Mouse (Mus musculus): ENCODE results near the gene Krtap19-5. TPM values are rescaled to one million over a fixed set of nuclear protein-coding genes. Genes with fewer than 3 reads are reported as not detected.

Gene Krtap19-5
- polyA plus RNA-seq, 1 experiment from 2014 or later, result not detected

DNA sequence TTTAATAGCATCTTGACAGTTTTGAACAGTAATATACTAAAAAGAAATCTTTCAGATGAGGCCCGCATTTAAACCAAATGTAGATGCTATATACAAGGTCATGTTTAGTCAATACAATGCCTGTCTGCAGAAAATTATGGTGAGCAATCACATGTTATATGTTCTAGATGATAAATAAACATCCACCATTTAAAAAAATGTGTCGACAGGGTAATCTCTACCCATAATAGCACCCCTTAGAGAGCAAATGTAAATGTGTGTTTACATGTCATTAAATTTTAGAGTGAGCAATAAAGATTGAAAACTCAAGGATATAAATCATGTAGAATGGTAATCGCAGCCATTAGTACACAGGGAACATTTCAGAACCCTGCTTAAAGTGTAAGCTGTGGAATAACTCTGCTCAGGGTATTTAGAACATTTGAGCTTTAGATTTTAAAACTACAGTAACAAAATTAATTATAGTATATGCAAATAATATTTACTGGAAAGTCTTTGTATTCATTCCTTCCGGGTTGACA lies 31.3 kb downstream of the Krtap19-5 start:
- Histone ChIP-seq H3K9me3 (ENCODE audit: control insufficient read depth, low read length) (no peaks in the 10 kb centered on the region), H3K9ac (ENCODE audit: low read length) (no peak overlapping the region), H3K27ac (replicated peaks; ENCODE audit: low read depth, low read length) (no peak overlapping the region), H3K27me3 (ENCODE audit: control insufficient read depth, insufficient read depth, low read length) (no peaks in the 10 kb centered on the region), H3K4me2 (ENCODE audit: low read depth, severe bottlenecking) (no peak overlapping the region), H3K36me3 (ENCODE audit: control insufficient read depth, insufficient read depth, low read length) (no peaks in the 10 kb centered on the region), H3K4me1 (ENCODE audit: control insufficient read depth, insufficient read depth, low read length) (no peaks in the 10 kb centered on the region), H3K4me3 (ENCODE audit: low read depth, low read length) (no peak overlapping the region)
- no peak for DNase-seq (ENCODE audit: low spot score)
- 71% methylated on average over 4 of the region's 4 CpGs for WGBS
- 0 out of 2 replicates have a peak, but pooled peaks have one; percentile 47 for ATAC-seq (ENCODE audit: insufficient number of reproducible peaks, low FRiP score, low TSS enrichment, low read depth)

DNA sequence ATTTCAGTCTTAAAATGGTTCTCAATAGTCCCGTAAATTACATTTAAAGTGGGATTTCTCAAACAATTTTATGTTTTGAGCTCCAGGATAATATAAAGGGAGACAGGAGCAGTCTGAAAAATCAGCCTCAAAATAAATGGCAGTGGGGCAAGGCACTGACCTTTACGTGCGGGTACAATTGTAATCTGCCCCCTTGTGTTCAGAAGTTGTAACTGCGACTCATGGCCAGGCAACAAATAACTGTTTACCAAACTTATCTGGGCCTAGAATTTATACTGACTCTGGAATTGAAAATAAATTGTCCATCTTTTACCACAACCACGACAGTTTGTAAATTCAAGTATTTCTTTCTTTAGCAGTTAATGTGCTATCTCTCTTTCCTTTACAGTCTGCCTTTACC lies 44.8 kb downstream of the Krtap19-5 start:
- DNase-seq (ENCODE audit: low spot score) (peak; percentile 52), ATAC-seq (ENCODE audit: insufficient number of reproducible peaks, low FRiP score, low TSS enrichment, low read depth) (no peak)
- H3K4me1 ChIP-seq (ENCODE audit: control insufficient read depth, insufficient read depth, low read length), result no peaks in the 10 kb centered on the region
- H3K9ac ChIP-seq (ENCODE audit: low read length), result no peak overlapping the region
- no peaks in the 10 kb centered on the region for H3K27me3 ChIP-seq (ENCODE audit: control insufficient read depth, insufficient read depth, low read length)
- no peak overlapping the region for H3K4me2 ChIP-seq (ENCODE audit: low read depth, severe bottlenecking)
- 9% methylated on average over 5 of the region's 5 CpGs for WGBS
- no peaks in the 10 kb centered on the region for H3K36me3 ChIP-seq (ENCODE audit: control insufficient read depth, insufficient read depth, low read length)
- H3K4me3 ChIP-seq (ENCODE audit: low read depth, low read length), result no peak overlapping the region
- H3K27ac ChIP-seq (replicated peaks; ENCODE audit: low read depth, low read length), result no peak overlapping the region
- H3K9me3 ChIP-seq (ENCODE audit: control insufficient read depth, low read length), result no peaks in the 10 kb centered on the region

DNA sequence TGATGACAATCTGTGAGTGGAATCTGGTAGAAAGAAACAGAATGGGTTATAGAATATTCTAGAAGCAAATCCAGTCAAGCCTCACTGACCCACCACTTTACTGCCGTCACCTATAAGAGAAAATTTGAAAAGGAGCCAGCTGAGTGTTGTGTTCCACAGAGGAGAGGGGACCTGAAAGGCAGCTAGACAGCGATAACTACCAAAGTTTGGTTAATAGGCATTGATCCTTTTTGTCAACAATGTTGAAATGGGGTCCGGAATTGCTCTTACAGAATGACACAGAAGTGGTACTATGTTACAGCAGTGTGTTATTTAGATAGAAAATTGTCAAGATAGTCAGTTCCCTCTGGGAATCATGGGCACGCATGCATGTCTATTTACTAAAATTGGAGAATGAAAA lies 47.7 kb downstream of the Krtap19-5 start:
- H3K9ac ChIP-seq (ENCODE audit: low read length), result no peak overlapping the region
- H3K27me3 ChIP-seq (ENCODE audit: control insufficient read depth, insufficient read depth, low read length), result no peaks in the 10 kb centered on the region
- WGBS, result 92% methylated on average over 4 of the region's 4 CpGs
- no peak overlapping the region for H3K4me3 ChIP-seq (ENCODE audit: low read depth, low read length)
- no peak overlapping the region for H3K27ac ChIP-seq (replicated peaks; ENCODE audit: low read depth, low read length)
- H3K4me2 ChIP-seq (ENCODE audit: low read depth, severe bottlenecking), result no peak overlapping the region
- no peak for ATAC-seq (ENCODE audit: insufficient number of reproducible peaks, low FRiP score, low TSS enrichment, low read depth)
- H3K4me1 ChIP-seq (ENCODE audit: control insufficient read depth, insufficient read depth, low read length), result no peaks in the 10 kb centered on the region
- H3K9me3 ChIP-seq (ENCODE audit: control insufficient read depth, low read length), result no peaks in the 10 kb centered on the region
- no peak for DNase-seq (ENCODE audit: low spot score)
- no peaks in the 10 kb centered on the region for H3K36me3 ChIP-seq (ENCODE audit: control insufficient read depth, insufficient read depth, low read length)

DNA sequence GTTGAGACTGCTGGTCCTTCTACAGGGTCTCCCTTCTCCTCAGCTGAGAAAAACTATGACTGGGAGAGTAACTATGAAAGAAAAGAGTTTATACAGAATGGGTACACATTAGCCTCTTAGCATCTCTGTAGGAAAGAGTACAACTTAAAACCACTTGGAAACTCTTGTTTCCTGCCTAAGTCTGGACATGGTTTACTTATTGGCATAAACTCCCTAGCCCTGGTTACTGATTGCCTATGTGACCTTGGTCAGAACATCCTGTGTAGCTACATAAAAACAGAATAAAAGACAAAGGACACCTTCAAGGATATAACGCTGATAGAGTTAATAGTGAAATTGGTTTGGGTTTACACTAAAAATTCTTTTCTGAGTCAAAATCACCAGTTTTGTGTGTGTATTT lies 48.9 kb downstream of the Krtap19-5 start:
- H3K4me1 ChIP-seq (ENCODE audit: control insufficient read depth, insufficient read depth, low read length), result no peaks in the 10 kb centered on the region
- no peak overlapping the region for H3K27ac ChIP-seq (replicated peaks; ENCODE audit: low read depth, low read length)
- no peak overlapping the region for H3K9ac ChIP-seq (ENCODE audit: low read length)
- ATAC-seq (ENCODE audit: insufficient number of reproducible peaks, low FRiP score, low TSS enrichment, low read depth) (no peak), DNase-seq (ENCODE audit: low spot score) (no peak)
- H3K4me2 ChIP-seq (ENCODE audit: low read depth, severe bottlenecking), result no peak overlapping the region
- no peak overlapping the region for H3K4me3 ChIP-seq (ENCODE audit: low read depth, low read length)
- no peaks in the 10 kb centered on the region for H3K27me3 ChIP-seq (ENCODE audit: control insufficient read depth, insufficient read depth, low read length)
- no peaks in the 10 kb centered on the region for H3K36me3 ChIP-seq (ENCODE audit: control insufficient read depth, insufficient read depth, low read length)
- 97% methylated on average over 1 of the region's 1 CpGs for WGBS
- H3K9me3 ChIP-seq (ENCODE audit: control insufficient read depth, low read length), result no peaks in the 10 kb centered on the region

Other genes starting within 250 kb of the Krtap19-5 start
- not detected in 2 replicates for gene Krtap26-1, start 248.7 kb downstream of the Krtap19-5 start, polyA plus RNA-seq (2014; fragmentation: Nextera tagmentation; extraction: Ambion mirVana)
- not detected in 2 replicates for gene Krtap27-1, start 224.8 kb downstream of the Krtap19-5 start, polyA plus RNA-seq (2014; fragmentation: Nextera tagmentation; extraction: Ambion mirVana)
- gene 2310061N02Rik, start 188.5 kb downstream of the Krtap19-5 start, polyA plus RNA-seq (2014; fragmentation: Nextera tagmentation; extraction: Ambion mirVana), result not detected in 2 replicates
- gene Krtap13-1, start 167.6 kb downstream of the Krtap19-5 start, polyA plus RNA-seq (2014; fragmentation: Nextera tagmentation; extraction: Ambion mirVana), result not detected in 2 replicates
- gene Krtap13, start 144.8 kb downstream of the Krtap19-5 start, polyA plus RNA-seq (2014; fragmentation: Nextera tagmentation; extraction: Ambion mirVana), result not detected in 2 replicates
- gene 2310034C09Rik, start 137.6 kb downstream of the Krtap19-5 start, polyA plus RNA-seq (2014; fragmentation: Nextera tagmentation; extraction: Ambion mirVana), result not detected in 2 replicates
- not detected in 2 replicates for gene 2310057N15Rik, start 122.3 kb downstream of the Krtap19-5 start, polyA plus RNA-seq (2014; fragmentation: Nextera tagmentation; extraction: Ambion mirVana)
- gene Gm5965, start 118.6 kb downstream of the Krtap19-5 start, polyA plus RNA-seq (2014; fragmentation: Nextera tagmentation; extraction: Ambion mirVana), result not detected in 2 replicates
- not detected in 2 replicates for gene Gm20741, start 84.2 kb downstream of the Krtap19-5 start, polyA plus RNA-seq (2014; fragmentation: Nextera tagmentation; extraction: Ambion mirVana)
- 0.23 TPM in 1 of 2 replicates, not detected in the other for gene Krtap15, start 76.2 kb downstream of the Krtap19-5 start, polyA plus RNA-seq (2014; fragmentation: Nextera tagmentation; extraction: Ambion mirVana)
- not detected in 2 replicates for gene Krtap14, start 70.3 kb downstream of the Krtap19-5 start, polyA plus RNA-seq (2014; fragmentation: Nextera tagmentation; extraction: Ambion mirVana)
- not detected in 2 replicates for gene Krtap19-1, start 27.0 kb downstream of the Krtap19-5 start, polyA plus RNA-seq (2014; fragmentation: Nextera tagmentation; extraction: Ambion mirVana)
- gene Krtap19-2, start 22.2 kb downstream of the Krtap19-5 start, polyA plus RNA-seq (2014; fragmentation: Nextera tagmentation; extraction: Ambion mirVana), result not detected in 2 replicates
- gene Krtap19-3, start 18.4 kb downstream of the Krtap19-5 start, polyA plus RNA-seq (2014; fragmentation: Nextera tagmentation; extraction: Ambion mirVana), result not detected in 2 replicates
- not detected in 2 replicates for gene Krtap19-4, start 11.4 kb downstream of the Krtap19-5 start, polyA plus RNA-seq (2014; fragmentation: Nextera tagmentation; extraction: Ambion mirVana)
- gene Krtap19-9b, start 35.8 kb upstream of the Krtap19-5 start, polyA plus RNA-seq (2014; fragmentation: Nextera tagmentation; extraction: Ambion mirVana), result not detected in 2 replicates
- gene Krtap16-3, start 66.4 kb upstream of the Krtap19-5 start, polyA plus RNA-seq (2014; fragmentation: Nextera tagmentation; extraction: Ambion mirVana), result not detected in 2 replicates
- gene Krtap22-2, start 114.3 kb upstream of the Krtap19-5 start, polyA plus RNA-seq (2014; fragmentation: Nextera tagmentation; extraction: Ambion mirVana), result not detected in 2 replicates
- gene Gm10229, start 118.8 kb upstream of the Krtap19-5 start, polyA plus RNA-seq (2014; fragmentation: Nextera tagmentation; extraction: Ambion mirVana), result not detected in 2 replicates
- gene Krtap6-1, start 135.2 kb upstream of the Krtap19-5 start, polyA plus RNA-seq (2014; fragmentation: Nextera tagmentation; extraction: Ambion mirVana), result not detected in 2 replicates
- not detected in 2 replicates for gene Gm10228, start 145.0 kb upstream of the Krtap19-5 start, polyA plus RNA-seq (2014; fragmentation: Nextera tagmentation; extraction: Ambion mirVana)
- not detected in 2 replicates for gene Krtap6-5, start 151.4 kb upstream of the Krtap19-5 start, polyA plus RNA-seq (2014; fragmentation: Nextera tagmentation; extraction: Ambion mirVana)
- not detected in 2 replicates for gene 1110025L11Rik, start 167.5 kb upstream of the Krtap19-5 start, polyA plus RNA-seq (2014; fragmentation: Nextera tagmentation; extraction: Ambion mirVana)
- gene Krtap6-3, start 187.6 kb upstream of the Krtap19-5 start, polyA plus RNA-seq (2014; fragmentation: Nextera tagmentation; extraction: Ambion mirVana), result not detected in 2 replicates
- gene Gm6358, start 244.4 kb upstream of the Krtap19-5 start, polyA plus RNA-seq (2014; fragmentation: Nextera tagmentation; extraction: Ambion mirVana), result not detected in 2 replicates

Data from limb, embryonic 11.5 days (tissue).